Mouse (Mus musculus): ENCODE data around the gene Nr4a1. TPM values are rescaled to one million over a fixed set of nuclear protein-coding genes. Genes with fewer than 3 reads are reported as not detected.

Gene Nr4a1
- polyA plus RNA-seq, 1 experiment from 2014 or later = 2.6 TPM

DNA sequence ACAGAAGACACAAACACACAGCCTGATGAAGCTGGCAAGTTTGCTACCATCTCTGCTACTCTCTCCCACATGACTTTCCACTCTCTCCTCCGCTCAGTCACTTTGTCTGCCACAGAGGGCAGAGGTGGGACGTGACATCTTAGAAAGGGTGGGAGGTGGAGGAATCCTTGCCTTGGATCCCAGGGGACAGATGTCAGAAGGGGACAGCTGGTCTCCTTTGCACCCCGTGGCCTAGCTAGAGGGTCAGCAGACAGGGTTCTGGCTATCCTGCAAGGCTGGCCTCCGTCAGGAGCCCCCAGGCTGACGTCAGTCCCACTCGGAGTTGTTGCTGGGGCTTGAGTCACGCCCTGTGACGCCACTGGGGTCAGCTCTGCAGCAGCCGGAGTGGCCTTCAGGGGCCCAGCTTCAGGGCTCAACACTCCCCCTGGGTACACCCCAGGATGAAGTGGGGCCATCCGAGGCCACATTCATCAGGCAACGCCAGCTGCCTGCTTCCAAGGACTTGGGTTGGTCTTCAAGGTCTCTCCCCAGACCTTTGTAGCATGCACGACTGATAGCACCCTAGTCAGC is 25.4 kb downstream of the Nr4a1 start:
- H3K9ac ChIP-seq (ENCODE audit: low read length) = no peak overlapping the region

DNA sequence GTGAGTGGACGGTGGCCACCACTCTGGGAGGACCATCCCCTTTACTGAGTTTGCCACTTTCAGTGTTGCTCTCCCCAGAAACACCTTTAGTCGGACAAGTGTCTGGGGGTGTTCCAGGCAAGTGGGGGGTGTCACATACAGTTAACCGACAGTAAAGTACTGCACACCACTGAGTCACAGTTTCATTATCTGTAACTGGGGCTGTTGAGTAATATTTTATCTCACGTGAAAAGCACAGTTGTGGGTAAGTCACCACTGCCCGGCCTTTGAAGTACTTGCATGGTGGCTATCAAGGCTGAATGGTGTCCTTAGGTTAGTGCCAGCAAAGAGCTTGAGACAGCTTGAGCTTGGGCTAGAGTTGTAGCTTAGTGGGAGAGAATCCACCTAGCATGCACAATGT is 28.4 kb downstream of the Nr4a1 start:
- WGBS = 79% methylated on average over 5 of the region's 5 CpGs
- Histone ChIP-seq H3K4me2 (ENCODE audit: low read depth, low read length, severe bottlenecking) (no peak overlapping the region), H3K27me3 (ENCODE audit: control insufficient read depth, insufficient read depth, low read length) (no peaks in the 10 kb centered on the region), H3K36me3 (ENCODE audit: control insufficient read depth, insufficient read depth, low read length) (no peaks in the 10 kb centered on the region), H3K9me3 (ENCODE audit: control insufficient read depth, low read length) (no peaks in the 10 kb centered on the region), H3K4me1 (replicated peaks; ENCODE audit: control insufficient read depth, insufficient read depth, low read length) (peaks cover 12% of the 10 kb centered on the region), H3K9ac (ENCODE audit: low read length) (no peak overlapping the region), H3K4me3 (ENCODE audit: low read depth, low read length) (no peak overlapping the region), H3K27ac (ENCODE audit: low read depth, low read length) (no peak overlapping the region)
- DNase-seq (ENCODE audit: low spot score) = no peak
- no peak for ATAC-seq (replicated peaks; ENCODE audit: low FRiP score)

More for the DNA sequence above, 25.4 kb downstream of the Nr4a1 start:
- WGBS = 78% methylated on average over 12 of the region's 12 CpGs
- DNase-seq (ENCODE audit: low spot score) = no peak
- Histone ChIP-seq H3K27me3 (ENCODE audit: control insufficient read depth, insufficient read depth, low read length) (no peaks in the 10 kb centered on the region), H3K36me3 (ENCODE audit: control insufficient read depth, insufficient read depth, low read length) (no peaks in the 10 kb centered on the region), H3K9me3 (ENCODE audit: control insufficient read depth, low read length) (no peaks in the 10 kb centered on the region), H3K4me1 (replicated peaks; ENCODE audit: control insufficient read depth, insufficient read depth, low read length) (peaks cover 7% of the 10 kb centered on the region; the same call in 1 of the 2 replicates), H3K4me2 (ENCODE audit: low read depth, low read length, severe bottlenecking) (no peak overlapping the region), H3K27ac (ENCODE audit: low read depth, low read length) (no peak overlapping the region), H3K4me3 (ENCODE audit: low read depth, low read length) (no peak overlapping the region)
- ATAC-seq (replicated peaks; ENCODE audit: low FRiP score) = no peak

DNA sequence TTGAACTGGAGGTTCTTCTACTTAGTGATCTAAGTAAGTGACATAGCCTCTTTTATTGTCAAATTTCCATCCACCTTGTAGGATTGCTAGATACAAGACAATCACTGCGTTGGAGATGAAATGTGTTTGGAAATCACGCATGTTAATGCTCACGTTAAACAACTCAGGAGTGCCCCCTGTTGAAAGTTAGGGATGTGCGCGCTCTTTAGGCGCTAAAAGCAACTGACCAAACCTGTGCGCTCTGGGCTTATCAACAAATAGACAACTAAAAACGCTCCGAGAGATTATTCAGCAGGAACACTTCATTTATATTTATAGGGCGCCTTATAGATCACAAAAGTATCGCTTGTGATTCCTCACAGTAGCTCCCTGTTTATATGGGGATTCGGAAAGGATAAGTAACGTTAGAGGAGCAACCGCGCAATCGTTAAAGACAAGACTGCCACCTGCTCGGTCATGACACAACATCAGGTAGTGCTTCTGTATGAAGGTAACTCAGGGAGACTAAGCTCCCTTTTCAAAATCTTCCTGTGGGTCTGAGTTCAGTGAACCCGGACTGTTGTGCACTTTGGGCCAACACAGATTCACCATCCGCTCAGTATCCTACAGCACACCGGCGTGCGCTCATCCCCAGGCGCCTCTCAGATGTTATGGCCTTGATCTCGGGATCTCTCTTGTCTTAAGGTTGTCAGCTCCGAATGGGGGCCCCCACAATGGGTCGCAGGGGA is 29.3 kb downstream of the Nr4a1 start:
- Histone ChIP-seq H3K36me3 (ENCODE audit: control insufficient read depth, insufficient read depth, low read length) (no peaks in the 10 kb centered on the region), H3K4me3 (ENCODE audit: low read depth, low read length) (peak overlapping the region; percentile 76), H3K27me3 (ENCODE audit: control insufficient read depth, insufficient read depth, low read length) (no peaks in the 10 kb centered on the region), H3K4me2 (ENCODE audit: low read depth, low read length, severe bottlenecking) (peak overlapping the region; percentile 82), H3K9ac (ENCODE audit: low read length) (peak overlapping the region; percentile 79), H3K9me3 (ENCODE audit: control insufficient read depth, low read length) (no peaks in the 10 kb centered on the region), H3K27ac (ENCODE audit: low read depth, low read length) (no peak overlapping the region), H3K4me1 (replicated peaks; ENCODE audit: control insufficient read depth, insufficient read depth, low read length) (peaks cover 10% of the 10 kb centered on the region)
- WGBS = 2% methylated on average over 26 of the region's 26 CpGs
- DNase-seq (ENCODE audit: low spot score) (peak; percentile 74), ATAC-seq (replicated peaks; ENCODE audit: low FRiP score) (peak; percentile 64)

GRCm38 (mm10) chr15:101283911-101284750 is 30.1 kb downstream of the Nr4a1 start, which contains the start of gene Atg101:
Atg101 (plus strand) TSS chr15:101284272.
- Histone ChIP-seq H3K9me3 (ENCODE audit: control insufficient read depth, low read length) (no peaks in the 10 kb centered on the region), H3K4me3 (ENCODE audit: low read depth, low read length) (peak within 1 kb of the TSS; percentile 76), H3K27ac (ENCODE audit: low read depth, low read length) (no peak within 1 kb of the TSS), H3K9ac (ENCODE audit: low read length) (peak within 1 kb of the TSS; percentile 79), H3K4me2 (ENCODE audit: low read depth, low read length, severe bottlenecking) (peak within 1 kb of the TSS; percentile 82), H3K4me1 (replicated peaks; ENCODE audit: control insufficient read depth, insufficient read depth, low read length) (peaks cover 8% of the 10 kb centered on the region), H3K27me3 (ENCODE audit: control insufficient read depth, insufficient read depth, low read length) (no peaks in the 10 kb centered on the region), H3K36me3 (ENCODE audit: control insufficient read depth, insufficient read depth, low read length) (no peaks in the 10 kb centered on the region)
- ATAC-seq (replicated peaks; ENCODE audit: low FRiP score) (peak; percentile 93), DNase-seq (ENCODE audit: low spot score) (peak; percentile 96)
- under 1% methylated on average over 61 of the region's 61 CpGs for whole genome bisulfite sequencing

DNA sequence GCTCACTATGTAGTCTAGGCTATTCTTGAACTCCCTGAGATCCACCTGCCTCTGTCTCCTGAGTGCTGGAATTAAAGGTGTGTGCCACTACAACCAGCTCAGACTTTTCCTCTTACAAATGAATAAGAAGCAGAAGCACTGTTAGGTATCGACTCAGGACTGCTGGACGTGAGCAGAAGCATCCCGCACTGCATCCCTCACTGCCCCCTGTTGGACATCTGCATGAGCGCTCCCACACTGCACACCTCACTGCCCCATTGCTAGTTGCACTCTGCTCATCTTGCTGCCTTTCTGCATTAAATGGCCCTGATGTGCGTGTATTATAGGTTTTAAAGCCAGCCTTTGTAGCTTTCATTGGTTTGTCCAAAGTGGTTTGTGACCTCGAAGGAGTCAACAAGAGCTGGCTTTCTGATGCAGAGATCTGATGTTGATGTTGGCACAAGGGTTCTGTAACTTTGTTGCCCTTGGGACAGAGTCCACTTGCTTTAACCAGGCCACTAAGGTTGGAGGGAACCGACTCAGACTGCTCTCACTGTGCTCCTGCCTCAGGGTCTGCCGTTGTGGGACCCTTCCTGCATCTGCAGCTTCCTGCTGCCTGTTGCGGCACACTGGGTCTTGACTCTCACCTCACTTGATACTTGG is 32.2 kb downstream of the Nr4a1 start:
- Histone ChIP-seq H3K9me3 (ENCODE audit: control insufficient read depth, low read length) (no peaks in the 10 kb centered on the region), H3K9ac (ENCODE audit: low read length) (no peak overlapping the region), H3K4me1 (replicated peaks; ENCODE audit: control insufficient read depth, insufficient read depth, low read length) (peaks cover 8% of the 10 kb centered on the region), H3K4me3 (ENCODE audit: low read depth, low read length) (no peak overlapping the region), H3K27me3 (ENCODE audit: control insufficient read depth, insufficient read depth, low read length) (no peaks in the 10 kb centered on the region), H3K36me3 (ENCODE audit: control insufficient read depth, insufficient read depth, low read length) (no peaks in the 10 kb centered on the region), H3K4me2 (ENCODE audit: low read depth, low read length, severe bottlenecking) (no peak overlapping the region), H3K27ac (ENCODE audit: low read depth, low read length) (no peak overlapping the region)
- WGBS = 65% methylated on average over 9 of the region's 9 CpGs
- DNase-seq (ENCODE audit: low spot score) (no peak), ATAC-seq (replicated peaks; ENCODE audit: low FRiP score) (no peak)

DNA sequence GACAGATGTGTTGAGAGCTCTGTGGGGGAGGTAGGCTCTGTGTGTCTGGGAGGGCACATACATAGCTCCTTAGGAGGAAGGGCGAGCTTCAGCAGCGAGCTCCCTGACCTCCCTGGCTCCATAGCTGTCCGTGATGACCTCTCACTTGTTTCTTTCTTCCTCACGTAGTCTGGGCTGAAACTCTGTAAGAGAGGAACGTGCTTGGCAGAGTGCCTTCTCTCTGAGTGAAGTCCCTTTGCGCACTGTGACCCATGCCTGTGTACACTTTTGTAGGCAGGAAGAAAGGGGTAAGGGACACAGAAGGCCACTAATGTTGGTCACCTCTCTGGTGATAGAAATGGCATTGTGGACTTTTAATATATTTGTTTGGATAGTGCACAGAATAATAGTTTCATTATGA is 33.3 kb downstream of the Nr4a1 start:
- Histone ChIP-seq H3K4me2 (ENCODE audit: low read depth, low read length, severe bottlenecking) (no peak overlapping the region), H3K36me3 (ENCODE audit: control insufficient read depth, insufficient read depth, low read length) (no peaks in the 10 kb centered on the region)
- DNase-seq (ENCODE audit: low spot score) = no peak

GRCm38 (mm10) chr15:101290354-101290753 is 36.3 kb downstream of the Nr4a1 start:
- H3K9me3 ChIP-seq (ENCODE audit: control insufficient read depth, low read length) = no peaks in the 10 kb centered on the region
- DNase-seq (ENCODE audit: low spot score) (no peak), ATAC-seq (replicated peaks; ENCODE audit: low FRiP score) (no peak)
- no peaks in the 10 kb centered on the region for H3K36me3 ChIP-seq (ENCODE audit: control insufficient read depth, insufficient read depth, low read length)
- no peak overlapping the region for H3K4me2 ChIP-seq (ENCODE audit: low read depth, low read length, severe bottlenecking)
- no peak overlapping the region for H3K4me3 ChIP-seq (ENCODE audit: low read depth, low read length)
- H3K9ac ChIP-seq (ENCODE audit: low read length) = no peak overlapping the region
- H3K4me1 ChIP-seq (replicated peaks; ENCODE audit: control insufficient read depth, insufficient read depth, low read length) = peaks cover under 1% of the 10 kb centered on the region; the same call in 1 of the 2 replicates
- H3K27ac ChIP-seq (ENCODE audit: low read depth, low read length) = no peak overlapping the region
- no peaks in the 10 kb centered on the region for H3K27me3 ChIP-seq (ENCODE audit: control insufficient read depth, insufficient read depth, low read length)
- WGBS = 94% methylated on average over 15 of the region's 15 CpGs

More for the DNA sequence above, 33.3 kb downstream of the Nr4a1 start:
- WGBS = 93% methylated on average over 6 of the region's 6 CpGs
- Histone ChIP-seq H3K9me3 (ENCODE audit: control insufficient read depth, low read length) (no peaks in the 10 kb centered on the region), H3K4me1 (replicated peaks; ENCODE audit: control insufficient read depth, insufficient read depth, low read length) (peaks cover 8% of the 10 kb centered on the region), H3K27me3 (ENCODE audit: control insufficient read depth, insufficient read depth, low read length) (no peaks in the 10 kb centered on the region), H3K27ac (ENCODE audit: low read depth, low read length) (no peak overlapping the region), H3K4me3 (ENCODE audit: low read depth, low read length) (no peak overlapping the region), H3K9ac (ENCODE audit: low read length) (no peak overlapping the region)
- no peak for ATAC-seq (replicated peaks; ENCODE audit: low FRiP score)

GRCm38 (mm10) chr15:101292012-101292411 is 37.9 kb downstream of the Nr4a1 start:
- ATAC-seq (replicated peaks; ENCODE audit: low FRiP score) (no peak), DNase-seq (ENCODE audit: low spot score) (no peak)
- Histone ChIP-seq H3K9me3 (ENCODE audit: control insufficient read depth, low read length) (no peaks in the 10 kb centered on the region), H3K36me3 (ENCODE audit: control insufficient read depth, insufficient read depth, low read length) (no peaks in the 10 kb centered on the region), H3K9ac (ENCODE audit: low read length) (no peak overlapping the region), H3K27me3 (ENCODE audit: control insufficient read depth, insufficient read depth, low read length) (no peaks in the 10 kb centered on the region), H3K4me3 (ENCODE audit: low read depth, low read length) (no peak overlapping the region), H3K4me2 (ENCODE audit: low read depth, low read length, severe bottlenecking) (no peak overlapping the region), H3K27ac (ENCODE audit: low read depth, low read length) (no peak overlapping the region), H3K4me1 (replicated peaks; ENCODE audit: control insufficient read depth, insufficient read depth, low read length) (no peaks in the 10 kb centered on the region)
- 84% methylated on average over 3 of the region's 3 CpGs for WGBS

All from forebrain, embryonic 11.5 days (tissue).